Mouse (Mus musculus) urinary bladder, postnatal 4 days (tissue): ENCODE measurements at regions not wholly inside any gene's neighbourhood (a gene's known extent, or its start where the extent isn't known, plus 50 kb on each side); places are given as distances from the start of the nearest gene placed in this dataset.
"Not testable (repeated sequence)": the region's sequence is repeated elsewhere in the genome, so short reads cannot be mapped to it uniquely, and the experiment has no call there.

ENCODE experiments used
- DNase-seq, 2 experiments: peaks; one replicate each; pipeline ENCODE4 v3.0.0; 2021 to 2022; ENCODE audit warnings: low spot score in 2 of 2

- no peak for DNase-seq
These were observed 593.5 kb downstream of the Efna5 start for GRCm38 (mm10) chr17:62287666-62288065.

GRCm38 (mm10) chr17:62287127-62287526, 594.0 kb downstream of the Efna5 start:
- no peak for DNase-seq

- no peak for DNase-seq
These were observed 594.7 kb downstream of the Efna5 start for GRCm38 (mm10) chr17:62286086-62287080.

- DNase-seq: no peak
These were observed 600.9 kb downstream of the Efna5 start for GRCm38 (mm10) chr17:62280201-62280600.

GRCm38 (mm10) chr17:62271399-62271798, 609.7 kb downstream of the Efna5 start:
- DNase-seq: no peak

GRCm38 (mm10) chr17:62269279-62269678, 611.8 kb downstream of the Efna5 start:
- DNase-seq: no peak

GRCm38 (mm10) chr17:62253448-62253847, 627.7 kb downstream of the Efna5 start:
- no peak for DNase-seq

- DNase-seq: no peak
These were observed 633.1 kb downstream of the Efna5 start for GRCm38 (mm10) chr17:62248011-62248410.

GRCm38 (mm10) chr17:62246650-62247049, 634.5 kb downstream of the Efna5 start:
- DNase-seq: no peak

- no peak for DNase-seq
These were observed 650.2 kb downstream of the Efna5 start for GRCm38 (mm10) chr17:62230939-62231338.

- DNase-seq: no peak
These were observed 670.6 kb downstream of the Efna5 start for GRCm38 (mm10) chr17:62210441-62211025.

- DNase-seq: no peak
These were observed 678.5 kb downstream of the Efna5 start for GRCm38 (mm10) chr17:62202658-62203057.

GRCm38 (mm10) chr17:62200491-62200890, 680.6 kb downstream of the Efna5 start:
- DNase-seq: no peak

GRCm38 (mm10) chr17:62199559-62199958, 681.6 kb downstream of the Efna5 start:
- DNase-seq: no peak

GRCm38 (mm10) chr17:62178612-62179210, 702.4 kb downstream of the Efna5 start:
- no peak for DNase-seq

GRCm38 (mm10) chr17:62176336-62176735, 704.8 kb downstream of the Efna5 start:
- no peak for DNase-seq

GRCm38 (mm10) chr17:62172305-62172704, 708.8 kb downstream of the Efna5 start:
- DNase-seq: no peak

GRCm38 (mm10) chr17:62171532-62171931, 709.6 kb downstream of the Efna5 start:
- no peak for DNase-seq

GRCm38 (mm10) chr17:62161457-62161856, 719.7 kb downstream of the Efna5 start:
- DNase-seq: no peak

- DNase-seq: no peak
These were observed 720.8 kb downstream of the Efna5 start for GRCm38 (mm10) chr17:62160301-62160700.

GRCm38 (mm10) chr17:62135050-62135449, 746.1 kb downstream of the Efna5 start:
- no peak for DNase-seq

- not testable (repeated sequence) for DNase-seq
These were observed 769.4 kb downstream of the Efna5 start for GRCm38 (mm10) chr17:62111703-62112102.

GRCm38 (mm10) chr17:62109052-62109451, 772.1 kb downstream of the Efna5 start:
- no peak for DNase-seq
